7 mouse cellular contexts compared by ENCODE assay signal in the genomic region with DNA sequence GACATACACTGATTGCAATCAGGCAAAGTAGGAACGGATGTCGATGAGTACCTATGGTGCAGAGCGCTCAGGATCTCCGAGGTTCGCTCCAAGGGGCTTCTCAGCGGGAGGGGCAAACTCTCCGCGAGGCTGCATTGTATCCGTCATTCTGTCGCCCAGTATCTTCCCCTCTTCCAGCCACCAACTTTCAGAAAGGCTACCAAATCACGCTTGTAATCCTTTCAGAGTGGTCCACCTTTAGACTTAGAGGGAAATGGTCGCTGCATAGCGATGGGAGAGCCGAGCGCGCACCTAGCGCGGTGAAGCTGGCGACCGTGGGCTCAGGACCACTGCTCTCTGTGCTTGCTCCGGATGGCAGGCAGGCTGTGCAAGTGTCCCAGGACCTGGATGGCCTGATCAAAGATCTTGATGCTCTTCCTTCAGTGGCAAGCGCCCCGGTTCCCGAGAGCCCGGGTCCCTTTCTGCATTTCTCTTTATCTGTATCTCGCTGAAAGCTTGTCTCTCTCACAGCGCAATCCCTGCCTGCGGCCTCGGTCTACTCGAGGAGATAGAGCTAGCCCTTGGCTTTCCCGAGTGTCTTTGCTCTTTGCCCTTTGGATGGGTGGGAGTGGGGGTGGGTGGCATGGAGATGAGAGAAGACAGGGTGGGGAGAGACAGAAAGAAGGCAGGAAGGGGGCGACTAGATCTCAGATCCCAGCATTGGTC. TPM values are rescaled to one million over a fixed set of nuclear protein-coding genes. Genes with fewer than 3 reads are reported as not detected.
DNase-seq lines count a peak whose midpoint lies in the region; ATAC-seq lines count a peak whose summit lies in the region.

No protein-coding gene starts in this region.

- peak overlapping the region; percentile 41 for H3K4me3 ChIP-seq in liver, embryonic 11.5 days (ENCODE audit: low read depth, low read length)
- H3K4me3 ChIP-seq in intestine, embryonic 15.5 days (replicated peaks) = peak overlapping the region; percentile 47
- peak overlapping the region; percentile 57 for H3K4me3 ChIP-seq in neural tube, embryonic 12.5 days

- ATAC-seq in liver, embryonic 11.5 days (replicated peaks; ENCODE audit: low FRiP score) = no peak
- ATAC-seq in intestine, embryonic 15.5 days = peak; percentile 48; the same call in 1 of the 2 replicates
- ATAC-seq in neural tube, embryonic 12.5 days (ENCODE audit: low FRiP score, low read depth) = peak; percentile 46
- ATAC-seq in erythroid progenitor cell, adult 5-6 weeks (replicated peaks; ENCODE audit: low FRiP score, poor library complexity, severe bottlenecking) = no peak

- H3K36me3 ChIP-seq in liver, embryonic 11.5 days (ENCODE audit: control insufficient read depth, insufficient read depth, low read length) = no peaks in the 10 kb centered on the region
- H3K36me3 ChIP-seq in intestine, embryonic 15.5 days = no peaks in the 10 kb centered on the region
- H3K36me3 ChIP-seq in neural tube, embryonic 12.5 days = no peaks in the 10 kb centered on the region

- peaks cover 45% of the 10 kb centered on the region for H3K27me3 ChIP-seq in liver, embryonic 11.5 days (replicated peaks; ENCODE audit: control insufficient read depth, insufficient read depth, low read length)
- peaks cover 26% of the 10 kb centered on the region for H3K27me3 ChIP-seq in intestine, embryonic 15.5 days (replicated peaks)
- H3K27me3 ChIP-seq in neural tube, embryonic 12.5 days (replicated peaks) = peaks cover 18% of the 10 kb centered on the region

- 2% methylated on average over 32 of the region's 32 CpGs for WGBS in liver, embryonic 11.5 days
- 2% methylated on average over 32 of the region's 32 CpGs for WGBS in intestine, embryonic 15.5 days
- under 1% methylated on average over 32 of the region's 32 CpGs for WGBS in neural tube, embryonic 12.5 days

- peak overlapping the region; percentile 65 for H3K4me2 ChIP-seq in liver, embryonic 11.5 days
- peak overlapping the region; percentile 92 for H3K4me2 ChIP-seq in intestine, embryonic 15.5 days (replicated peaks)
- H3K4me2 ChIP-seq in neural tube, embryonic 12.5 days (replicated peaks) = peak overlapping the region; percentile 77

- no peaks in the 10 kb centered on the region for H3K9me3 ChIP-seq in liver, embryonic 11.5 days (ENCODE audit: control insufficient read depth, low read length)
- no peaks in the 10 kb centered on the region for H3K9me3 ChIP-seq in intestine, embryonic 15.5 days
- H3K9me3 ChIP-seq in neural tube, embryonic 12.5 days = no peaks in the 10 kb centered on the region

- no peaks in the 10 kb centered on the region for H3K4me1 ChIP-seq in liver, embryonic 11.5 days (replicated peaks; ENCODE audit: control insufficient read depth, insufficient read depth, low read length)
- H3K4me1 ChIP-seq in intestine, embryonic 15.5 days (replicated peaks) = peaks cover 6% of the 10 kb centered on the region; the same call in 1 of the 2 replicates
- no peaks in the 10 kb centered on the region for H3K4me1 ChIP-seq in neural tube, embryonic 12.5 days

- no peak overlapping the region for H3K9ac ChIP-seq in liver, embryonic 11.5 days (ENCODE audit: low read depth, low read length)
- peak overlapping the region; percentile 30; the same call in 1 of the 2 replicates for H3K9ac ChIP-seq in intestine, embryonic 15.5 days
- H3K9ac ChIP-seq in neural tube, embryonic 12.5 days = peak overlapping the region; percentile 70

- no peak overlapping the region for H3K27ac ChIP-seq in liver, embryonic 11.5 days (ENCODE audit: low read depth, low read length)
- H3K27ac ChIP-seq in intestine, embryonic 15.5 days = no peak overlapping the region
- H3K27ac ChIP-seq in neural tube, embryonic 12.5 days = no peak overlapping the region; the same call in 1 of the 2 replicates

- DNase-seq in liver, embryonic 11.5 days (ENCODE audit: low spot score) = no peak
- DNase-seq in liver = no peak
- peak; percentile 37 for DNase-seq in embryo, embryonic 10.5 days (ENCODE audit: low spot score)
- no peak for DNase-seq in thymus, postnatal 10 days (ENCODE audit: low spot score in 2 of 2)

RNA-seq across cellular contexts. Expression of a gene that starts 1.0 kb away (rescaled TPM):
- polyA plus RNA-seq in liver, embryonic 11.5 days (2014; fragmentation: Nextera tagmentation; extraction: Ambion mirVana) = not detected in 2 replicates
- 0.68 and 0.87 TPM in 2 replicates for polyA plus RNA-seq in intestine, embryonic 15.5 days (2015; fragmentation: Nextera tagmentation; extraction: Ambion mirVana)
- 7.9 and 8.4 TPM in 2 replicates for polyA plus RNA-seq in neural tube, embryonic 12.5 days (2016; fragmentation: Nextera tagmentation; extraction: Ambion mirVana)
- not detected in 2 replicates for total RNA-seq in erythroid progenitor cell, adult 5-6 weeks (2015; ENCODE audit: low replicate concordance)
- not detected in 2 replicates for total RNA-seq in erythroid progenitor cell, adult 5-6 weeks (2017; ENCODE audit: low replicate concordance)

Comparison
In these comparisons a context has a peak if more than half of its experiments do, and no peak if none do; other contexts are left out.
1. ATAC-seq: peak in intestine, embryonic 15.5 days (single experiment) and neural tube, embryonic 12.5 days (single experiment); none in liver, embryonic 11.5 days (single experiment) and erythroid progenitor cell, adult 5-6 weeks (single experiment).
2. Peak in every context shown above with its lines, with median percentiles within 50 percentile points of each other: H3K4me2 ChIP-seq and H3K4me3 ChIP-seq.